Comparison of ENCODE assay signal across 8 mouse cellular contexts in genomic region chr13:38668514-38668913, GRCm38 (mm10). TPM values are rescaled to one million over a fixed set of nuclear protein-coding genes. Genes with fewer than 3 reads are reported as not detected.
DNase-seq lines count a peak whose midpoint lies in the region; ATAC-seq and TF ChIP-seq lines count a peak whose summit lies in the region.

No protein-coding gene starts in this region.

- no peak for TF ChIP-seq POLR2A in cortical plate, adult 2 months (IDR thresholded peaks at IDR 0.05; ENCODE audit: extremely low read depth, insufficient read depth, low read length)
- no peak for TF ChIP-seq POLR2A in small intestine, adult 2 months (IDR thresholded peaks at IDR 0.05; ENCODE audit: low read depth, low read length)

- no peak overlapping the region for H3K4me2 ChIP-seq in liver, embryonic 11.5 days

- H3K9ac ChIP-seq in liver, embryonic 11.5 days (ENCODE audit: low read depth, low read length) = no peak overlapping the region

- TF ChIP-seq CTCF in cortical plate, adult 2 months (IDR thresholded peaks at IDR 0.05; ENCODE audit: extremely low read depth, insufficient read depth, low read length) = 0 out of 2 replicates have a peak, but pooled peaks have one; percentile 27
- TF ChIP-seq CTCF in small intestine, adult 2 months (IDR thresholded peaks at IDR 0.05; ENCODE audit: extremely low read depth, insufficient read length, insufficient replicate concordance, low read depth, low read length) = peak; percentile 74

- H3K4me1 ChIP-seq in cortical plate, adult 2 months (ENCODE audit: control insufficient read depth, insufficient read depth, low read length) = no peaks in the 10 kb centered on the region
- H3K4me1 ChIP-seq in liver, embryonic 11.5 days (replicated peaks; ENCODE audit: control insufficient read depth, insufficient read depth, low read length) = no peaks in the 10 kb centered on the region; the same call in 1 of the 2 replicates
- no peaks in the 10 kb centered on the region for H3K4me1 ChIP-seq in small intestine, adult 2 months (ENCODE audit: control insufficient read depth, insufficient read depth, insufficient read length, low read length)

- H3K9me3 ChIP-seq in liver, embryonic 11.5 days (ENCODE audit: control insufficient read depth, low read length) = no peaks in the 10 kb centered on the region

- no peak overlapping the region for H3K4me3 ChIP-seq in cortical plate, adult 2 months (ENCODE audit: insufficient read depth, low read length)
- no peak overlapping the region for H3K4me3 ChIP-seq in liver, embryonic 11.5 days (ENCODE audit: low read depth, low read length)
- H3K4me3 ChIP-seq in small intestine, adult 2 months (ENCODE audit: low read depth, low read length) = no peak overlapping the region

- WGBS in liver, embryonic 11.5 days = 11% methylated on average over 2 of the region's 2 CpGs
- WGBS in small intestine, adult 2 months = 10% methylated on average over 2 of the region's 2 CpGs

- no peaks in the 10 kb centered on the region for H3K36me3 ChIP-seq in liver, embryonic 11.5 days (ENCODE audit: control insufficient read depth, insufficient read depth, low read length)
- H3K36me3 ChIP-seq in small intestine, adult 2 months (ENCODE audit: control insufficient read depth, insufficient read depth, low read length) = no peaks in the 10 kb centered on the region

- H3K27me3 ChIP-seq in liver, embryonic 11.5 days (replicated peaks; ENCODE audit: control insufficient read depth, insufficient read depth, low read length) = no peaks in the 10 kb centered on the region
- no peaks in the 10 kb centered on the region for H3K27me3 ChIP-seq in small intestine, adult 2 months (ENCODE audit: control insufficient read depth, insufficient read depth, low read length)

- peak; percentile 14 for DNase-seq in layer of hippocampus, adult 11-12 months (ENCODE audit: low spot score)
- DNase-seq in layer of hippocampus, adult 9-11 months = no peak
- peak; percentile 59 for DNase-seq in NIH3T3 (ENCODE audit: low read depth)
- peak; percentile 57 for DNase-seq in liver, embryonic 11.5 days (ENCODE audit: low spot score)
- DNase-seq in left cerebral cortex, adult 11 months (ENCODE audit: low spot score) = no peak
- DNase-seq in urinary bladder, adult 18-20 months (ENCODE audit: low spot score in 2 of 2) = no peak

- ATAC-seq in liver, embryonic 11.5 days (replicated peaks; ENCODE audit: low FRiP score) = peak; percentile 68

- H3K27ac ChIP-seq in cortical plate, adult 2 months (ENCODE audit: insufficient read depth, low read length) = no peak overlapping the region
- no peak overlapping the region for H3K27ac ChIP-seq in liver, embryonic 11.5 days (ENCODE audit: low read depth, low read length)
- H3K27ac ChIP-seq in small intestine, adult 2 months (ENCODE audit: insufficient read depth, low read depth, low read length) = no peak overlapping the region

RNA-seq across cellular contexts. Expression of gene Eef1e1, which starts 9.7 kb away (rescaled TPM):
- polyA plus RNA-seq in cortical plate, adult 2 months (2012; rRNA removed) = 13.8 and 17.5 TPM in 2 replicates
- polyA plus RNA-seq in liver, embryonic 11.5 days (2014; fragmentation: Nextera tagmentation; extraction: Ambion mirVana) = 112 and 117 TPM in 2 replicates
- 1.6 and 2.1 TPM in 2 replicates for polyA plus RNA-seq in small intestine, adult 2 months (2012; rRNA removed)

RNA-seq across cellular contexts. Expression of gene Bloc1s5, which starts 33.6 kb away (rescaled TPM):
- polyA plus RNA-seq in cortical plate, adult 2 months (2012; rRNA removed) = 7.1 and 7.2 TPM in 2 replicates
- 20.3 and 24.9 TPM in 2 replicates for polyA plus RNA-seq in liver, embryonic 11.5 days (2014; fragmentation: Nextera tagmentation; extraction: Ambion mirVana)
- polyA plus RNA-seq in small intestine, adult 2 months (2012; rRNA removed) = 1.1 and 2.0 TPM in 2 replicates

Comparison
In these comparisons a context has a peak if more than half of its experiments do, and no peak if none do; other contexts are left out.
1. DNase-seq: peak in layer of hippocampus, adult 11-12 months (single experiment), NIH3T3 (single experiment) and liver, embryonic 11.5 days (single experiment); none in layer of hippocampus, adult 9-11 months (single experiment), left cerebral cortex, adult 11 months (single experiment) and urinary bladder, adult 18-20 months (0 of 2).